Mouse (Mus musculus) thymus, adult 2 months (tissue): ENCODE measurements at regions not wholly inside any gene's neighbourhood (a gene's known extent, or its start where the extent isn't known, plus 50 kb on each side); places are given as distances from the start of the nearest gene placed in this dataset.

Experiments
- CTCF ChIP-seq: fragments of 200-500 bp; IDR thresholded peaks from 2 replicates; pipeline ENCODE4 v1.5.1; 2012; ENCODE audit warnings: mild to moderate bottlenecking, control low read depth, low read length, moderate library complexity, borderline replicate concordance; ENCODE audit not compliant: control insufficient read depth, poor library complexity, insufficient read depth; ENCODE audit errors: extremely low read depth
- POLR2A ChIP-seq: fragments of 200-500 bp; IDR thresholded peaks from 2 replicates; pipeline ENCODE4 v1.6.1; 2012; ENCODE audit warnings: mild to moderate bottlenecking, low read length, control low read depth, moderate library complexity; ENCODE audit not compliant: control insufficient read depth, poor library complexity, insufficient read depth; ENCODE audit errors: extremely low read depth

- TF ChIP-seq POLR2A, result no peak
- no peak for TF ChIP-seq CTCF
Observed at GRCm38 (mm10) chr2:138670307-138670706, 413.9 kb downstream of the Btbd3 start.
